Mouse (Mus musculus) embryo, embryonic 10.5 days (tissue): ENCODE measurements around the gene Lemd1.

Source experiments
- DNase-seq: peaks from one replicate; pipeline ENCODE4 v3.0.0-alpha.2; 2015; ENCODE audit warnings: low spot score

Gene Lemd1

DNA sequence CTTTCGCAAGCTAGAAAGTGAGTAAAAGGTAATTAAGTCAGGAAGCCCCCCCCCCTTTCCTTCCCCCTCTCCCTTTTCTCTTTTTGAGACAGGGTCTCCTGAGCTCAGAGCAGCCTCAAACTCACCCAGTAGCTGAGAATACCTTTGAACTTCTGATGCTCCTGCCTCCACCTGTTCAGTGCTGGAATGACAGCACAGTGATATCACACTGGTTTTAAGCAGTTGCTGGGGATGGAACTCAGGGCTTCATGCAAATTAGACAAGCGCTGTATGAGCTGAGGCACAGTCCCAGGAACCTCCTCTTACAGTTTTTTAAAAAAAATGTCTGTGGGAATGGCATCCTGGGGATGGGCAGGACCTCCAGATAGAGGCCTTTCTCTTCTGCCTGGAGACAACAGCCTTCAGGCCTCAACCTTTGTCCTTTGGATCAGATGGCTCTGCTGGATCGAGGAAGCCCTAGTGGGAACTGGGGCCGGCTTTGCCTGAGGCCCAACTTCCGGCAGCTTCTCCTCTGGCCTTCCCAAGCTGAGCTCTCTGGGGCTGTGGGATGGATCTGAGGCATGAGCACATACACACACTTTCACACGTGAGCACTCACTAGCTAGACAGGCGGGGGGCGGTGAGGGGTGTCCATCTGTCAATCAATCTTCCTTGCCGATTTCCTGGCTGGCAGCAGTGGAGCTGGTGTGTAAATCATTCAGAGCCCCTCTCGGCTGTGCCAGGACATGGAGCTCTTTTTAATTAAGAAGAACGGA, 99.9 kb downstream of the Lemd1 start:
- peak; percentile 54 for DNase-seq

DNA sequence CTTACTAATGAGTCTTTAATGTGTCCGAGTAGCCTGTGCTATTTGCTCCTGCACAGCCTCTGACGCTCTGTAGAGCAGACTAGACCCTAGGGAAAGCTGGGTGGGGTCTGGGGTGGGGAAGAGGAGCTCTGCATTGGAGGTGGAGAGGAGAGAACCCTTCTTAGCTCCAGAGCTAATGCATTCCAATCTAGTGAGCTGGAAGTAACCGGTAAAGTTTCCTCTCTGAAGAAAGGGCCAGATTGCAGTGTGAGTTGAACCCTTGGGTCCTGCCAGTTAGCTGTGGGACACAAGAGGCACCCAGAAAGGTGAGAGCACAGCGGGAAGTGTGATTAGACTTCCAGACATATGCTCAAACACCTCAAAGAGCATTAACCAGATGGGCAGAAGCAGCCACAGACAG, 100.5 kb downstream of the Lemd1 start:
- DNase-seq, result no peak

DNA sequence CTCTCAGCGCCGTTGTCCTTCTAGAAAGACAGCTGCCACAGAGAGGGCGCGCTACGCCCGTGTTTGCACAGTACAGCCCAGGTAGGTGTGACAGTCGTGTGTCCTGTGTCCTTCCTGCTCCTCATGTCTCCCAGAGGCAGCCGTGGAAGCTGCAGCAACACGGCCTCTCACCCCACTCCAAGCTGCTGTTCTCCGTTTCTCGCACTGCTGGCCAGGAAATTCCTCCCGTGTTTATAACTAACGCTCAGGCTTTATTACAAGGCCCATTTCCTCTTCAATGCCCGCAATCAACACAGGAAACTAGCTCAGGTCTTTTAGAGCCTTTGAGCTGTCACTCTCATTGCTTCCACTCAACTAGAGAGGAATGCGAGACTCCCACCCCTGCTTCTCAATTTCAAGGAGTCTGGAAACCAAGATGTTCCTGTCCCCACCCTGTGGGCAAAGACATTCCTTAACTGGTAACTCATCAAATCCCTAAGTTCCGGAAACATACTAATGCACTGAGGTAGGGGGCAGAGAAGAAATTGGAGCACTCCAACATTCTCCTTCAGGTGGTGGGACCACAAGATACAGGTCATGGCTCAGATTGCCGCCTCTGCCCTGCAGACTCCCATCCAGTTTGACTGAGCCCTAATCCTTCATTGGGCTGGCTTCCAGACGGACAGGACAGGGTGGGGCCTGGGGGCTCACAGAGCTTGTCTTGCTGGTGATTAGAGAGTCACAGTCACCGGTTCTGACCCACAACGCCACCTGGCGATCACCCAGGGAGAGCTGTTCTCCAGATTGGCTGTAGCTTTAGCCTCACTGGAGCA, 101.3 kb downstream of the Lemd1 start:
- DNase-seq, result peak; percentile 53

DNA sequence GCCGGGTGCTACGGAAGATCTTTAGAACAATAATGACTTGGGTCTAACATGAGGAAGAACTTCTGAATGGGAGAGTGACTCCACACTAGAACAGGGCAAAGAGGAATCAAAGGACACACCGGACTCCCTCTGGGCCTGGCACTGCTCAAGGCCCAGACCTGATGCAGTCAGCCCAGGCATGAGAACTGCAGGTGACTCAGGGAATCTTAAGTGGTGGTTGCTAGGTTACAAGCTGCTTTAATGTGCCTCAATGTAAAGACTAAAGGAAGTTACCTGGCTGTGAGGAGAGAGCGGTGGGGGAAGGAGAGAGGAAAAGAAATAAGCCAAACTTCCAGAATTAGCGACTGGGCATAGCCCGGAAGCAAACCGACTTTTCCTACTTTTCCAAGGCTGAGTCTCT, 104.3 kb downstream of the Lemd1 start:
- DNase-seq, result no peak

DNA sequence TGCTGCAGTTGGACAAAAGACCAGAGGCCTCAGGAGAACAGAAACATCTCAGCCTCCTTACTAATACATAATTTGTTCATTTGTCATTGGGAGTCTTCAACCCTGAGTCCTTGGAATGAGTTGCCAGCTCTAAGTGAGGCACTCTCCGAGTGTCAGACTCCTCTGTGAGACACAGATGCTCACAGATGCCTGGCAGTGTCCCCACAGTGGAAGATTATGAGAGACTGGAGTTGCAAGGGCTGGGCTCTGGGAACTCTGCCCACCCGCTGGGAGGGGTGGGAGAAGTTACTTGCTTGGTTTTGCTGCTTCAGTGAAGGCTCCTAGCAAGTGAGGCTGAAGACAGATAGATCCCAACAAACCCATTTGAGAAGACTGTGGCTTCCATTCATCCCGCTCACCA, 104.8 kb downstream of the Lemd1 start:
- no peak for DNase-seq

DNA sequence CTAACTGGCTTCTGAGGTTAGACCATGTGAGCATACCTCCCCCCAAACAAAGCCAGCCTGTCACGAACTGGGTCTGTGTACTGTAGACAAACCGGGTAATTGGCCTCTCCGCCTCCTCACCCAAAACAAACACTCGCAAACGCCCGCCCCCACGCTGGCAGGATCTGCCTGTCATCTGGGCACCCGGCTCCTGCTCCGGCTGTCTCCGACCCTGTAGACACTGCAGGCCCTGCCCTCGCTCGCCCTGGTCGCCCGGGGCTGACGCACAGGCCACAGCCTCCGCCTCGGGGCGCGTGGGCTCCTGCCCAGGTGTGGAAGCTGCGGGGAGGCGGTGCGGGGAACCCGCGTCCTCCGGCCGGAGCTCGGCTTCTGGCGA, 107.2 kb downstream of the Lemd1 start, which contains the start of gene Klhdc8a:
Klhdc8a (plus strand) TSS at position 202 of the 376 bp plus-strand sequence.
- peak; percentile 62 for DNase-seq

DNA sequence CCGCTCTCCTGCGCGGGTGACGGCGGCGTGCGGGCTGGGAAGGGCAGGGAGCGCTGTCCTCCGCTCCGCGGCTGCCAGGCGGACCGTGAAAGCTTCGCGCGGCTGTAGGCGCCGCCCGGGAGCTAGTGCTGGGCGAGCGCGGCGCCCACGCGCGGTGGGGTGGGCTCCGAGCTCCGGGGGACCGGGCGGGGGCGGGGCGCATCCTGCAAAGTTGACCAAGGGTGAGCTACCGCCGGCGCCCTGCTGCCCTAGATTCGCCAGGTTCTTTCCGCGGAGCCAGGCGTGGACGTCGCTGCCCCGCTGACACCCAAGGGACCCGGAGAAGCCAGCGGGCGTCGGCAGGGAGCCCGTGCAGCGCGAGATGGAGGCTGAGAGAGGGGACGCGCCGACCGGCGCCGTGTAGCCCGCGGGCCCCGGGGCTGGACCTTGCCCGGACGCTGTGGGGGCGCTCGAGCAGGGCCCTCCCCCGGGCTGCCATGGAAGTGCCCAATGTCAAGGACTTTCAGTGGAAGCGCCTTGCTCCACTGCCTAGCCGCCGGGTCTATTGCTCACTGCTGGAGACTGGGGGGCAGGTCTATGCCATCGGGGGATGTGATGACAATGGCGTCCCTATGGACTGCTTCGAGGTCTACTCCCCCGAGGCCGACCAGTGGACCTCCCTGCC, 107.7 kb downstream of the Lemd1 start:
- DNase-seq, result no peak

DNA sequence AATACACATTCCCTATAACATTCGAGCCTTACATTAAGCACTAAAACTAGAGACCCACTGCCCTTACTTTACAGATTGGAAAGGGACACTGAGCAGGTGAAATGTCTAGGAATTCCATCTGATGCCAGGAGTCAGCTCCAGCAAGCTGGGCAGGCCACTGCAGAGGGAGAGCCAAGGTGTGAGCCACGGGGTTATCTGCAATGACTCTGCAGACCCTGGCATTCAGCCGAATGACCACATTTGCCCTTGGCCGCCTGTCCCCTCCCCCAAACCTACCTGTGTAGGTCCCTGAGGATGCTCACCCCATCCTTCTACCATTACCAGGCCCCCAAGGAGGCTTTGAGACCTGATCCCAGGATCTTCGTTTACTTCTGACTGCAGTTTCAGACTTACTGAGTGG, 108.5 kb downstream of the Lemd1 start:
- DNase-seq, result no peak

DNA sequence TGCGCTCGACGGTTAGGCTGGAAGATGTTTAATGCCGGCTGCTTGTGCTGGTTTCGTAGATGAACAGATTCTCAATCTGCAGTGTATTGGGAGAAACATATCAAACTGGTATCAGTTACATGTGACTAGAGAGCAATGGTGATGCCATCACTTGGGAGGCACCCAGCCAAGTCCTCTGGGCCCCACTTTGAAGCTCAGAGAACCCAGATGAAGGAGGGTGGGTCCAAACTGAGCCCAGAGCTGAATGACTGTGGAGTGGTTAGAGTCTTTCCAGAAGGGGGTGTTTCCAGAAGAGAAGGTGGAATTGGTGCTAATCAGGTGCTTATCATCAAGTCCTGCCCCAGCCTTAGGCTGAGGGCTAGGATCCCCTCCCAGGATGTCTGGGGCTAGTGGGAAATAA, 110.0 kb downstream of the Lemd1 start:
- no peak for DNase-seq

DNA sequence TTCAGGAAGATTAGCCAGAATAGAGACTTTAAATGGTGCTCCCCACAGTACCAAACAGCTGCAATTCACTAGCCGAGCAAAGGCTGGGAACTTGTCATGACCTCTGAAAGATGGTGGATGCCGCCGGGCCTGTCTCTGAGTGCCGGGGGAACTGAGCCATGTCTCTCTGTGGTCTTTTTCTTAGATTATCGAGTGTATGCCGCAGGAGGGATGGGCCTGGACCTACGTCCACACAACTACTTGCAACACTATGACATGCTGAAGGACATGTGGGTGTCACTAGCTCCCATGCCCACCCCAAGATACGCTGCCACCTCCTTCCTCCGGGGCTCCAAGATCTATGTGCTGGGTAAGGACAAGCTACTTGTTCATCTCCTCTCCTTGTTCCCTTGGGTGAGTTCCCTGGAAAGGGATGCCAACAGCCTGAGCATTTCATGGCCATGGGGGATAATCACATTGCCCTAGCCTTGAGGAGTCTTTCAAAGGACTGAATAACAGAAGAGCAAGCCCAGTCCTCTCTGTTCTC, 111.2 kb downstream of the Lemd1 start:
- DNase-seq, result no peak

DNA sequence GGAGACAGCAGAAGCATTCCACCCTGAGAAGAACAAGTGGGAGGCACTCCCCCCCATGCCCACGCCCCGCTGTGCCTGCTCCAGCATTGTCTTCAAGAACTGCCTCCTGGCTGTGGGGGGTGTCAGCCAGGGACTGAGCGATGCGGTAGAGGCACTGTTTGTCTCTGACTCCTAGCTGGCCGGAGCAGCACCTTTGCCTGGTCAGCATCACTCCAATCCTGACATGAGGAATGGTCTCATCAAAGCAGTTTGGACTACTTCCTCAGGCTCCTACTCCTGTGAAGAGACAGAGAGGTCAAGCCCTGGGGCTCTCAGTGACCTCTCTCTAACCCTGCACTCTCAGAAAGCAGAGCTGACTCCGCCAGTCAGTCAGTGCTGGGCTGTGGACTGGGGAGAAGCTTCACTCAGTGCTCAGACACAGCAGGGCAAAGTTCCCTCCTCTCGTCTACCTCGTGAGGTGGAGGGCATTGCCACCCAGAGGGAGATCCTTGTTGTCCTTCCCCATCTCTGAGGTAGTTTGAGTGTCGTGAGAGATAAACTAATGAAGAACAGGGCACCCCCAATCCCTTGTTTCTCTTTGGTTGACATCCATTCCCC, 113.5 kb downstream of the Lemd1 start:
- DNase-seq, result peak; percentile 57

DNA sequence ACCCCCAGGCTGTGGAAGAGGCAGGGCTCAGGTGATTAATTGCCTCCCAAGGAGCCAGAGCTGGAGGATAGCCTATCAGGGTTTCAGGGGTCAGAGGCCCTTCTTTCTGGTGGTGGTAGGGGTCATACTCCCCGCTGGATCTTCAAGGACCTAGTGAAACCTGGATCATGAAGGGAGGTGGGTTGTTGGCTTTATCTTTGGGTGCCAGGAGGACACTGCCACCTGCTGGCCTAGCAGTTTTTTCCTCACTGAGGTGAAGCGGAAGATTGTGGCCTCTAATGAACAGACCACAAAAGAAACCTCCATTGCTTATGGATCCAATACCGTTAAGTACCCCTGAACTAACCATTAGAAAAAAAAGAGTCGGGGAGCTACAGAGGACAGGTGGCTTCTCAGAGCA, 114.9 kb downstream of the Lemd1 start:
- peak; percentile 64 for DNase-seq

DNA sequence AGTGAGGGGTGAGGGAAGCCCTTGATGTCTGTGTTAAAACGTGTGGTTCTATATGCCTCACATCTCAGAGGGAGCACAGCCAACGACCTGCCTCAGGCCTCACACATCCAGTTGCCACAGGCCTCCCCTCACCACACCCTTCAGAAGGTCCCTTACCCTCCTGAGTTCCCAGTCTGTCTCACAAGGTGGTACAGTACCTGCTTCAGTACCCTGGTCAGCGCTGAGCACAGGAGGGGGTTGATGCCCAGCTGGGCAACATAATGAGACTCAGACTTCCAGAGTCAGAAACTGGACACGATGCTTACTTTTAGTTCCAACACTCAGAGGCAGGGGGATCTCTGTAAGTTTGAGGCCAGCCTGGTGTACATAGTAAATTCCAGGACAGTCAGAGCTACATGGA, 115.6 kb downstream of the Lemd1 start:
- DNase-seq, result no peak

DNA sequence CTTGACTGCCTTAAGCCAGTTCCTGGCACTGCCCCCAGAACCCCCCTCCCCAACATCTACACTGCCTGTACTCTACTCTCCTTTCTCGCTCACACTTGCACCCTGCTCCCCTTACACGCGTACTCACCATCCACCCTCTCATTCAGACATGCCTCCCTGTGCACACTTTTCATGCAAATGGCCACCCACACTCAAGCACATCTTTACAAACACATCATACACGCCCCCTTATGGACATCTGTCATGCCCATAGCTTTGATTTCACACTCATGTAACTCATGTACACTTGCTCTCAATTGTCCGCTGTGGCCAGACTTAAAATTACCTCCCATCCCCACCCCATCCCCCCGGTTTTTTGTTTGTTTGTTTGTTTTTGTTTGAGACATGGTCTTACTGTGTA, 116.7 kb downstream of the Lemd1 start:
- DNase-seq, result no peak

DNA sequence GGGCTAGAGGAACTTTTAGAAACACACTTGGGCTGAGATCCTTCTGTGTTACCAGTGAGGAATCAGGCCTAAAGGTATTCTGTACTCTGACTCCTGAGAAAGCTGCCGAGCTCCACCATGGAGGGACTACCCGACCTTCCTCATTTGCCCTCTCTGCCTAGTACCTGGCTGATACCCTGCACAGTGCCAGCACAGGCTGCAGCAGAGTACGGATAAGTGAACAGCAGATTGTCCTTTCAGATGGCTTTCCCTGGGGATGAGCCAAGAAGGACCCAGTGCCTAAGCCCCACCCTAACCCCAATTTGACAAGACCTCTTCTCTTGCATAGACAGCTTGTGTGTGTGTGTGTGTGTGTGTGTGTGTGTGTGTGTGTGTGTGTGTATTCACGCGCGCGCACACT, 117.4 kb downstream of the Lemd1 start:
- no peak for DNase-seq
